Mouse (Mus musculus) bone marrow, adult 2 months (tissue): Measurements from ENCODE around the gene Cdk5rap2.

Experiments used
- CTCF ChIP-seq: fragments of 200-500 bp; IDR thresholded peaks from 2 replicates; pipeline ENCODE4 v1.5.1; 2011; ENCODE audit warnings: low read length, control low read depth; ENCODE audit not compliant: control insufficient read depth, insufficient read depth
- POLR2A ChIP-seq: fragments of 200-500 bp; IDR thresholded peaks from 2 replicates; pipeline ENCODE4 v1.6.1; 2011; ENCODE audit warnings: low read depth, mild to moderate bottlenecking, control low read depth, low read length, borderline replicate concordance; ENCODE audit not compliant: control insufficient read depth

GRCm38 (mm10) chr4:70386206-70386605, 24.0 kb downstream of the Cdk5rap2 start:
- TF ChIP-seq CTCF (no peak), POLR2A (no peak)
